Mouse (Mus musculus): ENCODE measurements around the gene Gm37240.

Gene Gm37240

DNA sequence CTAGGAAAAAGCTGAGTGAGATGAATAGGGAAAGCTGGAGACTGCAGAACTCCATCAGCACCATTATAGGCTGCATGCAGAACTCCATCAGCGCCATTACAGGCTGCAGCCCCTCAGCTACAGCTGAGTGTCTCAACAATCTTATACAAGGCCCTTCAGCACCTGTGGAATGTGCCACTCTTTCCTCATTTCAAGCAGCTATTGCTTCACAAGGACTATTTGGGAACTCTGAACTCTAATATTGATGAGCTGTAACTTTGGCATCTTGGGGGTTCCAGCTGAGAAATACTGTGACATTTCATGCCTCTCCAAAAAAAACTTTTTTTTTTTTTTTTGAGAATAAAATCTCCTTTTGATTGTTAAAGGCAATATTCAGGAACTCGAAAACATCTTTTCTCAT, 615.8 kb downstream of the Gm37240 start:
- DNase-seq (ENCODE audit: low spot score in 2 of 2): no peak

DNA sequence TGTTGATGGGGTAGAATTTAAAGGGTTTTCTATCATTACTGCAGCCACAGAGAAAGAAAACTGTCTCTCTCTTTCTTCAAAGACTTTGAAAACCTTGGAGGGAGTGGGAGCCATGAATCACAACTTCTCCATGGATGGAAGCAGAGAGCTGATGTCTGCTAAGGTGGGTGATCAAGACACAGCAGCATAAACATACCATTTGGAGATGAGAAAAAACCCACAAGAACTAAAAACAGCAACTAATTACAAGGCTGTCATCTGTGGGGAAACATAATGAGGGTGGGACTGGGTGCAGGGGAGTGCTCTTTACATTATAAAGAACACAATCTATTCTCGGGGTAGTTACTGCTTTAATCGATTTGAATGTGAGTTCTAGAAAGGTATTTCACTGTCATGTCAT, 622.4 kb downstream of the Gm37240 start:
- DNase-seq (ENCODE audit: low spot score in 2 of 2): no peak

- no peak for DNase-seq (ENCODE audit: low spot score in 2 of 2)
Observed at GRCm38 (mm10) chr3:85264546-85264945, 622.8 kb downstream of the Gm37240 start.

- DNase-seq (ENCODE audit: low spot score in 2 of 2): no peak
Observed at GRCm38 (mm10) chr3:85254526-85254925, 632.8 kb downstream of the Gm37240 start.

DNA sequence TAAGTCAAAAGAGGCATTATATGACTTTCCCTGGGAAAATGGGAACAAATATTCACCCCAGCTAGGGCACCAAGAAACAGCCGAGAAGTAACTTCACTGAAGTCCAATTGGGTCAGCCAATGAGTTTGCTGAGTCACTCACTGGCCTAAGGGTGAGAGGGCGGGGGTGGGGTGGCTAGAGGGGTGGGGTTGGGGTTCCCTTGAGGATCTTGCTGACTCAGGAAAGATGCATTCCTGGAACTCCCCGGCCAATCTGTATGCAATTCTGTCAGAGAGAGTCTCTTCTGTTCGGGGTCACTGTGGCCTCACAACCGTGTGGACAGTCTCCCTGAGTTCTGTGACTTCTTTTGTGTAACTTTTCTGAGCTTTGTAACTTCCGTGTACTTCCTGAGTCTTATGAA, 635.7 kb downstream of the Gm37240 start:
- no peak for DNase-seq (ENCODE audit: low spot score in 2 of 2)

GRCm38 (mm10) chr3:85246131-85246530, 641.2 kb downstream of the Gm37240 start:
- no peak for DNase-seq (ENCODE audit: low spot score in 2 of 2)

- no peak for DNase-seq (ENCODE audit: low spot score in 2 of 2)
Observed at GRCm38 (mm10) chr3:85236546-85236945, 650.8 kb downstream of the Gm37240 start.

DNA sequence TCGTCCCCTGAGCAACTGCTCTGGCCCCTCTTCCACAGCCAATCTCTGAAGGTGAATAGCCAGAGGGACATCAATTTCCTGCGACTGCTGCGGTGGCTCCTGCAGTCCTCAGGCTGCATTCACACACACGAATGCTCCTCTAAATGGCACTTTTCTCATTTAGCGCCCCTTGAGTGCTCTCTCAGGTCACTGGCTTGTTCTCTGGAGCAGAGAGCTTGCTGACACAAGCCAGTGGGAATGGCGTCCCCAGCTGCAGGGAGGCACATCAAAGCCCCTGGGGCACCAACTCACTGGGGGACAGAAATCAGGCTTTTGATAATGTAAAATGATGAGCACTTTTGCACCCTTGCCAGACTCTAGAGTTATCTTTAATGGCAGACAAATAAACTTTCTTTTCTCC, 654.5 kb downstream of the Gm37240 start:
- no peak for DNase-seq (ENCODE audit: low spot score in 2 of 2)

- no peak for DNase-seq (ENCODE audit: low spot score in 2 of 2)
Observed at GRCm38 (mm10) chr3:85222046-85222445, 665.3 kb downstream of the Gm37240 start.

DNA sequence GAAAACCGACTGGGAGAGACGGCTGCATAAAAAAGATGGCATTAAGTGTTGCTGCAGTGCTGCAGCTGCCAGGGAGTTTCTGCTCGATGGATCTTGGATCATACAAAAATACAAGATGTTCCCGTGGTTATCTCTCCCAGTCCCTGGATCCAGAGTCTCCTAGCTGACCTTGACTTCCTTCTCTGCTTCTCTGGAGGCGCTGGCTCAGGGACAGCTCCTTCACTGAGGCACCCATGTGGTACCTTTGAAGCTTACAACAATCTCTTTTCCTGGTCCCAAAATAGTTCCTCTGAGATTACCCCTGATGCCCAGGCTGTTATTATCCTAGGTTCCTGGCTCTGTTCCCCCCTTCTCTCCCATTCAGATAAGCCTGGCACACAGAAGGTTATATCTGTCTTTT, 672.4 kb downstream of the Gm37240 start:
- no peak for DNase-seq (ENCODE audit: low spot score in 2 of 2)

DNA sequence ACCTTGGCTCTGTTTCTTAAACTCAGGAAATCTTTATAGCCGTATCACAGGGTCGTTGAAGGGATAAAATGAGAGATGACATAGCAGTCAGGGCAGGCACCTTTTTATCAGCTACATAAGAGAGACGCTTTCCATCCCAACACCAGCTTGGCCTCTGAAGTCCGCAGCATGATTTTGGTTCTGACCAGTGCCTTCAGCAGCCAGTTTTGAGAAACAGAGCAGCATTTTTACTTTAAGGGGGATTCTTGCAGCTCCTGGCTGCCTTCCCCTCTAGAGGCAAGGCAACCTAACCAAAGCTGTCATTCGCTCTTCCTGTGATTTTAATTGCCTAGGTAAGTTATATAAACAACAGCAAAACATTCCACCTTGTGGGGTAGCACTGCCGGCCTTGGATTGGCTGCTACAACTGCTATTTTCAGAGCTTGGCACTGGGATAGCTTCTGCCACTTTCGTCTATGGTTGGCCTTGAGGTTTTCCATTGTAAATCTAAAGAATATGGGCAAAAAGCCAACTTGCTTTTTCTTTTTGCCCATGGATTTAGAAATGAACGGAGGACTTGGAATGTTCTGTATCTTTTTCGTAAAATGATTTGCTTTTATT, 674.5 kb downstream of the Gm37240 start:
- DNase-seq (ENCODE audit: low spot score in 2 of 2): no peak

GRCm38 (mm10) chr3:85209887-85210844, 677.2 kb downstream of the Gm37240 start:
- DNase-seq (ENCODE audit: low spot score in 2 of 2): no peak

- DNase-seq (ENCODE audit: low spot score in 2 of 2): no peak
Observed at GRCm38 (mm10) chr3:85206475-85206874, 680.8 kb downstream of the Gm37240 start.

- DNase-seq (ENCODE audit: low spot score in 2 of 2): no peak
Observed at GRCm38 (mm10) chr3:85205911-85206310, 681.4 kb downstream of the Gm37240 start.

- DNase-seq (ENCODE audit: low spot score in 2 of 2): no peak
Observed at GRCm38 (mm10) chr3:85203659-85204058, 683.7 kb downstream of the Gm37240 start.

- DNase-seq (ENCODE audit: low spot score in 2 of 2): no peak
Observed at GRCm38 (mm10) chr3:85202726-85203125, 684.6 kb downstream of the Gm37240 start.

- no peak for DNase-seq (ENCODE audit: low spot score in 2 of 2)
Observed at GRCm38 (mm10) chr3:85201785-85202184, 685.5 kb downstream of the Gm37240 start.

DNA sequence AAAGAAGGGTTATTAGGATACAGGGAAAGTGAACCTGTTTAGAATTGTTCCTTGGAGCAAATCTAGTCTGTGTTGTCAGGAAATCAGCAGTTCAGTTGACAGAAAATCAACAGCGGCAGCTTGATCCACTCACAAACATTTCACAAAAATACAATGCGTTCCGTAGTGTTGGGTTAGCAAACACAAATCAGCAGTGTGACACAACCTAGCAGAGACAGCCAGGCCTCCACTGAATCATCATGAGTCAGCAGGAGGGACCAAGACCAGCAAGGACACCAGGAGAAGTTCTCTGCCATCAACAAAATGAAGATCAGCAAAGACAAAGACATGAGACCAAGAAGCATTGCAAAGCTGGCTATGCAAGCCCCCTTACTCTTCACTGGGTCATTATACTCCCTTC, 688.8 kb downstream of the Gm37240 start:
- no peak for DNase-seq (ENCODE audit: low spot score in 2 of 2)

GRCm38 (mm10) chr3:85197148-85197547, 690.2 kb downstream of the Gm37240 start:
- no peak for DNase-seq (ENCODE audit: low spot score in 2 of 2)

DNA sequence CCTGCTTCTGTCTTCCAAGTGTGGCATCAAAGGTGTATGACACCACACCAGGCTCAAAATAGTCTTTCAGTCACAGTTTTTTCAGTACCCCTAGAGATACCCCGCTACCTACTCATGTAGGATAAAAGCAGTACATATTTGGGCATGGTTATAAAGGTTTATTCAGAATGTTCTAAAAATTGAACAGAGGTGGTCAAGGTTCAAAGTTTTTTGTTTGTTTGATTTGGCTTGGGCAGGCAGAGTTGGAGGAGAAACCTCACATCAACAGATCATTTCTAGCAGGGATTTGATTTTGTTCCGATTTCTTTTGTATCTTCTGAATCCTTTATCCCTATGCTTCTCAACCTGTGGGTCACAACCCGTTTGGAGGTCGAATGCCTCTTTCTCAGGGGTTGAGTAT, 690.7 kb downstream of the Gm37240 start:
- DNase-seq (ENCODE audit: low spot score in 2 of 2): no peak

- no peak for DNase-seq (ENCODE audit: low spot score in 2 of 2)
Observed at GRCm38 (mm10) chr3:85195068-85195481, 692.2 kb downstream of the Gm37240 start.

DNA sequence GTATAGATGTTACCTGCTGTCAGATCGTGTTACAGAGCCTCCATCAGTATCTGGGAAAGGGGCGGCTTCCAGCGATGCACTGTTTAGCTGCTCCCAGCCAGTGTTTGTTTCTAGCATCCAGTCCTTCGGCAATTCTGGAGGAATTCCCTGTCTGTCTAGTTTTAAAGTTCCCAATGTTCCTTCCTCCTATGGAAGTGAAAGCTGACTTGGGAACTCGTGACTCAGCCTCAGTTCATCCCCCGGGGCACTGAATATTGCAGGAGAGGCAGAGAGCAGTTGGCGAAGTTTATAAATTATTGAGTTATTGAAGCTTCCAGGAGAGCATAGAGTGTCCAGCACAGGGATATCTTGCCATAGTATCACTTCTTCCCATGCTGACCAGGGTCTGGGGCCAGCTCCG, 697.5 kb downstream of the Gm37240 start:
- no peak for DNase-seq (ENCODE audit: low spot score in 2 of 2)

GRCm38 (mm10) chr3:85188364-85188763, 699.0 kb downstream of the Gm37240 start:
- no peak for DNase-seq (ENCODE audit: low spot score in 2 of 2)

All from frontal cortex, postnatal 14 days (tissue).